Mouse (Mus musculus) ES-Bruce4 (cell line): ENCODE measurements at regions not wholly inside any gene's neighbourhood (a gene's known extent, or its start where the extent isn't known, plus 50 kb on each side); places are given as distances from the start of the nearest gene placed in this dataset.

Source experiments
- CTCF ChIP-seq: IDR thresholded peaks from one replicate; pipeline ENCODE4 v1.8.1; 2011; ENCODE audit warnings: low read depth, low read length
- POLR2A ChIP-seq: IDR thresholded peaks from one replicate; pipeline ENCODE4 v1.8.1; 2011; ENCODE audit warnings: low read length; ENCODE audit not compliant: insufficient read depth

- TF ChIP-seq POLR2A (no peak), CTCF (no peak)
Measured at GRCm38 (mm10) chr7:135913923-135914634, 197.9 kb upstream of the Mki67 start.
